Mouse (Mus musculus) heart, adult 9 months (tissue): ENCODE data around the gene Vmn1r196.
"Not testable (repeated sequence)": the region's sequence is repeated elsewhere in the genome, so short reads cannot be mapped to it uniquely, and the experiment has no call there.

Source experiments
- DNase-seq, 2 experiments: peaks; one replicate each; pipeline ENCODE4 v3.0.0; 2022; ENCODE audit warnings: low spot score in 2 of 2

Gene Vmn1r196

DNA sequence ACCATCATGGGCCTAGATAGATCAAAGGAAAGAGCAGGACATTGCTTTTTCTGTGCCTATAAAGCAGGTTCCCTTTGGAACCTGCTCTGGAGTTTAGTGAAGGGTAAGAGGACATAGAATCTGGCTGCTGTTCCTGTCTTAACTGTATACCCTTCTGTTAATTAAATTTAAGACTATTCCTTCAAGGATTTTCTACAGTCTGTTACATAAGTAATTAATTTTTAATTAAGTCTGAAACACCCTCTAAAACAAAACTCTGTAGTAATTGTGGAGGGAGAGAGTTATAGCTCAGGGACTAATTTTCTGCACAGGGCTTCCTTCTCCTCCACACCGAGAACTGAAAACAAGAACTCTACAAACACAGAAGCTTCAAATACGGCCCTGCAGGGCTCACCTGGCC, at the start of gene Vmn1r196:
TSS of gene Vmn1r196 (plus strand) at position 301 of the 400 bp plus-strand sequence.
- no peak for DNase-seq

DNA sequence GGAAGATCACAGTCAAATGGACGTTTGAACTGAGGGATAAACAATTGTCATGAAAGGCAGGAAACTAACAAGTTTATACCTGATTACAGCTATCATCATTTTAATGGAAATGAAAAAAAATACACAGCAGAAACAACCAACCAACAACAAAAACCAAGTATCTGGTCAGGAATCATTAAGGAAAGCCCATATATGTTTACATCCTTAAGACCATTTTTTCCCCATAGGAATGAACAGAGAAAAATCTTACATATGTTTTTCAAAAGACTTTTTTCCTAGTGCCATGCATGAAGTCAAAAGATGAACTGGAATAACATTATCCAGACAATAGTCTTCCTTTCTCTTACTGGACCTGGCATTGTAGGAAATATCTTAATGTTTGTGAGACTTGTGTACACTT, 45.8 kb upstream of the Vmn1r196 start, which contains the start of gene Vmn1r194:
TSS of gene Vmn1r194 (plus strand) at position 301 of the 400 bp plus-strand sequence.
- no peak for DNase-seq

DNA sequence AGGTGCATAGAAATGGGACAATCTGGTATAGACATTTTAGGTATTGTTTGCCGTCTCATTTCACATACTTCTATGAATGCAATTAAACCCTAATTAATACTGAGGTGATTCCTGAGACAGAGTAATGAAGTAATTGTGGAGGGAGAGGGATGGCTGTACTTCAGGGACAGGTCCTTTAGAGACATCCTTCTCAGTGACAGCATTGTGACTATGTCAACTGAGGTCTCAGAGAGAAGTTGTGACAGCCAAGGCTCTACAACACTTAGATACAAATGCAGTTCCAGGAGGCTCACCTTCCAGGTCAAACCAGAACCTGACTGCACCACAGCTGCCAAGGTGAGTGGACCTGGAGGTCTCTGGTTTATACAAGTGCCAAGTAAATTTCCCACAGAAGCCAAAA, 19.5 kb upstream of the Vmn1r196 start, which contains the start of gene Vmn1r195:
TSS of gene Vmn1r195 (plus strand) at position 301 of the 400 bp plus-strand sequence.
- DNase-seq = not testable (repeated sequence)

DNA sequence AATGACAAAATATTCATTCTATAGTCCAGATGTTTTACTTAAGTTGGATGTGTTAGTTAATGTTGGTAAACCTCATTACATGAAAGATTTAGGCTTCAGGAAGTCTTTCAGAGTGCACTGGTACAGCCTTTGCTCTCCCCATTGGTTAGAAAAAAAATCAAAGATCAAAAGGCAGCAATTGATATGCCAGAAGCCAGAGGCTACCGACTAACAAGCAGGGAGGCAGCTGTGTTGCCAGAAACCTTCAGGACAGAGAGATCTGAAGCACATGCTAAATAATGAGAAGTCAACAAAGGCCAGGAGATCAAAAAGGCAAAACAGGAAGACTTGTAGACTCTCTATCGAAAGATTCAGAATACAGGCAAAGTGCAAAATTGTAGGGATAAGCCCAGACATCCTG, 18.0 kb upstream of the Vmn1r196 start:
- no peak for DNase-seq

DNA sequence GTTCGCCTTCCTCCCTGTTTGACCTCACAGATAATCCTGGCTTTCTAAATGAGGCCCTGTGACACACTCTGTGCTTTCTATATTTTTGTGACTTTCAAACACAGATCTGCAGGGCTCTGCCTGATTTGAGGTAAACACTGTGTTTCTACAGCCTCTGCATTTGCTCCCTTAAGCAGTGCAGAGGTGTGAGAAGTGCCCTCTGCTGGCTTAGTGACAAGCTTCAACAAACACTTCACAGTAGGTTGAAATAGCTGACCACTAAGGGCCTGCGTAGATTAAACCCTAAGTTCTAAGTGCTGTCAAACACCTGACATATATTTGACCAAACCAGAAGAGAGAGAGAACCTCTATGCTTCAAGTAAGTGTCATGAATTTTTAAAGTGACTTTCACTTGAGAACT, 5.1 kb upstream of the Vmn1r196 start:
- DNase-seq = no peak

DNA sequence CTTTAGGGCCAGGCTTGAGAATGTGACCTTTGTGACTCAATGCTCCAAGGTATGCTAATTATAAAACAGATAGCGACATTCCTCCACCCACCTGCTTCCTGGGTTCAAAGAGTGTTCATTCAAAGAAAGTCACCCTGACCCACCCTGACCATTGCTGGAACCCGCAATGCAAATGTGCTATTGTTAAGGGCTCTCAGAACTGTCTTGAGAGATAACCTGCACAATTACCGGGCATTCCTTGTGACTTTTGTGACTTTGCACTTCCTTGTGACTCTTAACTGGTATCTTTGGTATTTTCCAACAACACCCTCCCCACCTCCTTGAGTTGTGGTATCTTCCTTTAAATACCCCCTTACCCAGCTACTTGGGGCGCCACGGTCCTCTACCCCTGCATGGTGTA, 18.4 kb downstream of the Vmn1r196 start:
- not testable (repeated sequence) for DNase-seq

DNA sequence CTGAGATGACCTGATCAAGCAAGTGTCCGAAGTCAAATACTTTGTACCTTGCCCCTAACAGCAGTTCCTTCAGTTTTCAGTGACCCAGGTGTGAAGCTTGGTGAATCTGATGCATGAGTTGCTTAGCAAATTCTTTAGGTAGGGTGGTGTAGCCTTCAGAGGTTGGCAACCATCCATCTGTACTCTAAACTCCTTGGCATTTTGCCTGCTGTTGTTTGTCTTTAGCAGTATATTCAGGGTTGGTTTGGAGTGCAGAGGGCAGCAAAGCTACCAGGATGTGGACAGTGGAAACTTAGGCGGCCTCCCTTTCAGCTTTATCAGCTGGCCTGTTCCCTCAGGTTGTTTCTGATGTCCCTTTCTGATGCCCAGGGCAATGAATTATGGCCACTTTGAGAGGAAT, 25.6 kb downstream of the Vmn1r196 start:
- DNase-seq = no peak

DNA sequence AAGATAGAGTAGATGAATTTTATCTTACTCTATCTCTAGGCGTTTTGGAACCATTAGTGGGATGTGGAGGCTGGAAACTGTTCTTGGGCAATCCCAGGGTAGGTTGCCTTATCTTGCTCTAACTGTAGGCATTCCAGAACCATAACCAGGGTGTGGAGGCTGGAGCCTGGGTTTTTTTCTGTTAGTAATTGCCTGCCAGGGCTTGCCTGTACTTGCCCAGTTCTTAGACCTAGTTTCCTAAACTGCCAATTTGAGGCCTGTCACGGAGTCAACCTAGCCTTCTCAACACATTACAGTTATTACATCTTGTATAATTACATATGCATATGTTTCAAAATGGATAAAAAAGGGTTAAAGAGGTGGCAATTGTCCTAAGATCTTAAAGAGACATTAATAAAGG, 27.6 kb downstream of the Vmn1r196 start:
- DNase-seq = no peak

DNA sequence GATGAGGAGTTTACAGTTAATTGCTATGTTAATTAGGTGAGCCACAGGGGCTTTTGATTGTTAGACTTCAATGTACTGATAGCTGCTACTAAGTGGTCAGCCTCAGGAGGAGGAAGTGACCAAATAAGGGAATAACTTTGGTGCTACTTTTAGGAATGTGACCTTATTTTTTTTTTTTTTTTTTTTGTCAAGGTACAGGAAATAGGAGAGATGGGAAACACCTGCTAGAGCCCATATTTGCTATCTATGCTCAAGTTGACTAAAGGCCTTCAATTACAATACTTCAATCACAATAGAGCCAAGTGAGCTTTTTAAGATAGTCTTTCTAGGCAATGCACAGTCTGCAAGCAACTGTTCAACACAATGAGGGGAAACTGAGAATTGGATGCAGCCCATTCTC, 30.4 kb downstream of the Vmn1r196 start:
- DNase-seq = no peak

DNA sequence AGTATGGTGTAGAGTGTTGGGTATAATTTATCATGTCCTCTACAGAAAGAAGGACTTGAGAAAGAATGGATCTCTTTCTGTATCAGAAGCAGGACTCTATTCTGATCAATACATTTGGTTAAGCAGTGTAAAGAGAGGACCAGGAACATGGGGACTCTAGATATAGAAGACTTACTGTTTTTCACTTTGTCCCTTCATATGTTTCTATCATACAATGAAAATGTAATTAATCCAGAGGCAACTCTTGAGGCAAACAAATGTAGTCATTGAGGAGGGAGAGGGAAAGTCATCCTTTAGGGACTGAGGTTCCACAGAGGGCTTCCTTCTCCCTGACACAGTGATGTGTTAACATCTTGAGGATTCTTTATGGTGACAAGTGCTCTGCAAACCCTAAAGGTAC, 34.6 kb downstream of the Vmn1r196 start, which contains the start of gene Vmn1r197:
TSS of gene Vmn1r197 (plus strand) at position 301 of the 400 bp plus-strand sequence.
- no peak for DNase-seq

DNA sequence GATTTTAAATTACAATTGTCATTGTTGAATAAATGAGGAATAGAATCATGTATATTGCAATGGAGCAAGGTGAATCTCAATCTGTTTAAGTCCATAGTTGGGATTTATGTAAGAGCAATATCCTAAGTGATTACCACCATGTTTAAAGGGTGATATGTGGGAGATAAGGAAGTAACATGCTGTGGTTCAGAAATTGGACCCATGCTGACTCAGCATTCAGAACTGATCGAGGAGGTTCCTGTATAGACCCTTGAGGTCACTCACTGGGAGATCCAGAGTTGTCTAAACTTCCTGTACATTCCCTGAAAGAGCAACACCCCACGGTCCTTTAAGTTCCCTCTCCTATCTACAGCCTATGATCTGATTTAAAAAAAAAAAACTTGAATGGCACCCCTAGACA, 43.5 kb downstream of the Vmn1r196 start:
- no peak for DNase-seq

DNA sequence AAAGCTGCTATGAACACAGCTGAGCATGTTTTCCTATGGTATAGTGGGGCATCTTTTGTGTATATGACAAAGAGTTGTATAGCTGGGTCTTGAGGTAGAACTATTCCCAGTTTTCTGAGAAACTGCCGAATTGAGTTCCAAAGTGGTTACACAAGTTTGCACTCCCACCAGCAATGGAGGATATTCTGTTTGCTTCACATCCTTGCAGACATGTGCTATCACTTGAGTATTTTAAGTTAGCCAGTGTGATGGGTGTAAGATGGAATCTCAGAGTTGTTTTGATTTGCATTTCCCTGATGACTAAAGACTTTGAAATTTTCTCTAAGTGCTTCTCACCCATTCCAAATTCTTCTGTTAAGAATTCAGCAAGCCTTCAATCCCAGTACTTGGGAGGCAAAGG, 45.8 kb downstream of the Vmn1r196 start:
- DNase-seq = no peak
